8 mouse cellular contexts compared by ENCODE assay signal in genomic region chr1:168425017-168425705, GRCm38 (mm10). TPM values are rescaled to one million over a fixed set of nuclear protein-coding genes. Genes with fewer than 3 reads are reported as not detected.
DNase-seq lines count a peak whose midpoint lies in the region; ATAC-seq lines count a peak whose summit lies in the region.

No protein-coding gene starts in this region.

- no peak overlapping the region for H3K27ac ChIP-seq in liver, embryonic 12.5 days
- no peak overlapping the region for H3K27ac ChIP-seq in hindbrain, embryonic 16.5 days (ENCODE audit: low read depth, low read length)
- H3K27ac ChIP-seq in neural tube, embryonic 13.5 days (replicated peaks), result no peak overlapping the region

- no peak for ATAC-seq in liver, embryonic 12.5 days
- no peak for ATAC-seq in hindbrain, embryonic 16.5 days
- ATAC-seq in neural tube, embryonic 13.5 days (ENCODE audit: low read depth), result no peak

- H3K36me3 ChIP-seq in liver, embryonic 12.5 days, result no peaks in the 10 kb centered on the region
- H3K36me3 ChIP-seq in hindbrain, embryonic 16.5 days (ENCODE audit: control insufficient read depth, insufficient read depth, low read length), result no peaks in the 10 kb centered on the region
- peaks cover 7% of the 10 kb centered on the region; the same call in 1 of the 2 replicates for H3K36me3 ChIP-seq in neural tube, embryonic 13.5 days

- H3K9me3 ChIP-seq in liver, embryonic 12.5 days (replicated peaks), result no peaks in the 10 kb centered on the region
- H3K9me3 ChIP-seq in hindbrain, embryonic 16.5 days (ENCODE audit: control insufficient read depth, low read length), result no peaks in the 10 kb centered on the region
- no peaks in the 10 kb centered on the region for H3K9me3 ChIP-seq in neural tube, embryonic 13.5 days

- 55% methylated on average over 5 of the region's 5 CpGs for WGBS in liver, embryonic 12.5 days (ENCODE audit: insufficient replicate concordance)
- 26% methylated on average over 5 of the region's 5 CpGs for WGBS in hindbrain, embryonic 16.5 days
- 22% methylated on average over 5 of the region's 5 CpGs for WGBS in neural tube, embryonic 13.5 days

- no peak overlapping the region for H3K9ac ChIP-seq in liver, embryonic 12.5 days
- H3K9ac ChIP-seq in hindbrain, embryonic 16.5 days (ENCODE audit: low read depth, low read length), result no peak overlapping the region
- peak overlapping the region; percentile 54; the same call in 1 of the 2 replicates for H3K9ac ChIP-seq in neural tube, embryonic 13.5 days

- no peaks in the 10 kb centered on the region for H3K27me3 ChIP-seq in liver, embryonic 12.5 days (replicated peaks)
- no peaks in the 10 kb centered on the region for H3K27me3 ChIP-seq in hindbrain, embryonic 16.5 days (replicated peaks; ENCODE audit: control insufficient read depth, insufficient read depth, low read length)
- H3K27me3 ChIP-seq in neural tube, embryonic 13.5 days, result no peaks in the 10 kb centered on the region

- H3K4me1 ChIP-seq in liver, embryonic 12.5 days, result peaks cover 15% of the 10 kb centered on the region; the same call in 1 of the 2 replicates
- H3K4me1 ChIP-seq in hindbrain, embryonic 16.5 days (ENCODE audit: control insufficient read depth, insufficient read depth, low read depth, low read length), result peaks cover 14% of the 10 kb centered on the region
- peaks cover 61% of the 10 kb centered on the region for H3K4me1 ChIP-seq in neural tube, embryonic 13.5 days (replicated peaks)

- no peak overlapping the region for H3K4me3 ChIP-seq in liver, embryonic 12.5 days
- peak overlapping the region; percentile 79 for H3K4me3 ChIP-seq in hindbrain, embryonic 16.5 days (ENCODE audit: low read length)
- peak overlapping the region; percentile 91 for H3K4me3 ChIP-seq in neural tube, embryonic 13.5 days

- peak; percentile 57 for DNase-seq in adrenal gland, postnatal 10 days
- no peak for DNase-seq in adrenal gland, adult 18-20 months (ENCODE audit: low spot score in 2 of 2)
- no peak for DNase-seq in liver
- no peak for DNase-seq in cerebellum, postnatal 25 days
- DNase-seq in retina, embryonic 14.5 days (ENCODE audit: low spot score), result no peak

- 0 out of 2 replicates have a peak overlapping the region, but pooled peaks have one; percentile 7 for H3K4me2 ChIP-seq in liver, embryonic 12.5 days
- H3K4me2 ChIP-seq in hindbrain, embryonic 16.5 days (ENCODE audit: low read length), result peak overlapping the region; percentile 69
- peak overlapping the region; percentile 75 for H3K4me2 ChIP-seq in neural tube, embryonic 13.5 days

RNA-seq across cellular contexts. Expression of gene Pbx1, which starts 6.9 kb away (rescaled TPM):
- total RNA-seq in adrenal gland, postnatal 10 days (2021), result 100 to 1,000 TPM; 117 to 131 TPM
- 100 to 1,000 TPM; 143 to 202 TPM for total RNA-seq in adrenal gland, adult 18-20 months (2021)
- polyA plus RNA-seq in liver, embryonic 12.5 days (2016; fragmentation: Nextera tagmentation; extraction: Ambion mirVana), result 6.8 and 6.9 TPM in 2 replicates
- 36.0 and 38.9 TPM in 2 replicates for polyA plus RNA-seq in hindbrain, embryonic 16.5 days (2015; fragmentation: Nextera tagmentation; extraction: Ambion mirVana)
- polyA plus RNA-seq in neural tube, embryonic 13.5 days (2015; fragmentation: Nextera tagmentation; extraction: Ambion mirVana), result 34.4 and 37.0 TPM in 2 replicates

Comparison
In these comparisons a context has a peak if more than half of its experiments do, and no peak if none do; other contexts are left out.
1. H3K4me2 ChIP-seq: peak in every context shown above with its lines; median percentile 75 in neural tube, embryonic 13.5 days; 69 in hindbrain, embryonic 16.5 days; 7 in liver, embryonic 12.5 days.